8 mouse cellular contexts compared by ENCODE assay signal in genomic region chr19:34666127-34666526, GRCm38 (mm10). TPM values are rescaled to one million over a fixed set of nuclear protein-coding genes. Genes with fewer than 3 reads are reported as not detected.
DNase-seq lines count a peak whose midpoint lies in the region; ATAC-seq and TF ChIP-seq lines count a peak whose summit lies in the region.

No protein-coding gene starts in this region.

- intact Hi-C loops in gastrocnemius, adult 2 months (cut with DNase I) = loop anchor here (1.0 to 10.0 kb wide), 2 partner anchors 107 to 219 kb away; no protein-coding TSS in a partner anchor

- H3K4me1 ChIP-seq in forebrain, embryonic 10.5 days = peaks cover 6% of the 10 kb centered on the region
- no peaks in the 10 kb centered on the region for H3K4me1 ChIP-seq in forebrain, embryonic 15.5 days
- no peaks in the 10 kb centered on the region for H3K4me1 ChIP-seq in cerebellum, adult 2 months (ENCODE audit: control insufficient read depth, insufficient read depth, low read length)

- no peak overlapping the region for H3K9ac ChIP-seq in forebrain, embryonic 15.5 days (replicated peaks)

- no peaks in the 10 kb centered on the region for H3K36me3 ChIP-seq in forebrain, embryonic 10.5 days (replicated peaks)
- no peaks in the 10 kb centered on the region for H3K36me3 ChIP-seq in forebrain, embryonic 15.5 days

- 2% methylated on average over 5 of the region's 5 CpGs for WGBS in forebrain, embryonic 10.5 days
- WGBS in forebrain, embryonic 15.5 days = 0% methylated on average over 5 of the region's 5 CpGs
- 3% methylated on average over 5 of the region's 5 CpGs for WGBS in cerebellum, adult 2 months

- ATAC-seq in forebrain, embryonic 15.5 days (replicated peaks) = no peak

- TF ChIP-seq POLR2A in cerebellum, adult 2 months (IDR thresholded peaks at IDR 0.05; ENCODE audit: borderline replicate concordance, insufficient read depth, low read length) = no peak

- H3K27me3 ChIP-seq in forebrain, embryonic 10.5 days (ENCODE audit: poor library complexity, severe bottlenecking) = no peaks in the 10 kb centered on the region
- H3K27me3 ChIP-seq in forebrain, embryonic 15.5 days = no peaks in the 10 kb centered on the region
- H3K27me3 ChIP-seq in cerebellum, adult 2 months (ENCODE audit: control insufficient read depth, insufficient read depth, low read length) = no peaks in the 10 kb centered on the region

- H3K27ac ChIP-seq in forebrain, embryonic 10.5 days = no peak overlapping the region
- H3K27ac ChIP-seq in forebrain, embryonic 15.5 days (replicated peaks) = no peak overlapping the region
- no peak overlapping the region for H3K27ac ChIP-seq in cerebellum, adult 2 months (ENCODE audit: insufficient read depth, low read length)
- no peak overlapping the region for H3K27ac ChIP-seq in gastrocnemius, adult 2 months
- no peak overlapping the region for H3K27ac ChIP-seq in layer of hippocampus, adult 2 months

- H3K4me3 ChIP-seq in forebrain, embryonic 10.5 days = no peak overlapping the region
- no peak overlapping the region for H3K4me3 ChIP-seq in forebrain, embryonic 15.5 days
- H3K4me3 ChIP-seq in cerebellum, adult 2 months (replicated peaks; ENCODE audit: insufficient read depth, low read depth, low read length) = no peak overlapping the region
- no peak overlapping the region for H3K4me3 ChIP-seq in gastrocnemius, adult 2 months
- H3K4me3 ChIP-seq in layer of hippocampus, adult 2 months = no peak overlapping the region

- no peaks in the 10 kb centered on the region for H3K9me3 ChIP-seq in forebrain, embryonic 10.5 days
- no peaks in the 10 kb centered on the region for H3K9me3 ChIP-seq in forebrain, embryonic 15.5 days

- peak; percentile 48 for DNase-seq in forebrain, embryonic 10.5 days (ENCODE audit: extremely low spot score, low spot score)
- peak; percentile 62 for DNase-seq in MN1 (ENCODE audit: low spot score)
- DNase-seq in cerebellum, adult 2 months = peak; percentile 54 to 61
- peak; percentile 65 for DNase-seq in gastrocnemius, adult 2 months
- peak; percentile 35 to 59 for DNase-seq in layer of hippocampus, adult 2 months (ENCODE audit: low spot score in 2 of 2)
- peak; percentile 48 to 70 for DNase-seq in lung, postnatal 4 days
- DNase-seq in spleen, adult 18-20 months = peak; percentile 7 to 68

- no peak overlapping the region for H3K4me2 ChIP-seq in forebrain, embryonic 15.5 days (replicated peaks)

- peak; percentile 94 for TF ChIP-seq CTCF in cerebellum, adult 2 months (IDR thresholded peaks at IDR 0.05; ENCODE audit: borderline replicate concordance, insufficient read depth, low read depth, low read length)
- peak; percentile 92 for TF ChIP-seq CTCF in gastrocnemius, adult 2 months (IDR thresholded peaks at IDR 0.05)
- peak; percentile 97 for TF ChIP-seq CTCF in layer of hippocampus, adult 2 months (conservative IDR thresholded peaks at IDR 0.05)

RNA-seq across cellular contexts. Expression of gene Ifit1, which starts 25.5 kb away (rescaled TPM):
- 0.11 TPM in 1 of 2 replicates, not detected in the other for polyA plus RNA-seq in forebrain, embryonic 10.5 days (2016; fragmentation: Nextera tagmentation; extraction: Ambion mirVana)
- polyA plus RNA-seq in forebrain, embryonic 15.5 days (2015; fragmentation: Nextera tagmentation; extraction: Ambion mirVana) = 0.13 and 0.18 TPM in 2 replicates
- polyA plus RNA-seq in cerebellum, adult 2 months (2012; rRNA removed) = 2.3 and 2.9 TPM in 2 replicates
- total RNA-seq in gastrocnemius, adult 2 months (2021) = under 1 TPM; 0.33 to 0.47 TPM
- total RNA-seq in layer of hippocampus, adult 2 months (2021) = 1 to 10 TPM in 1 of 2 experiments, under 1 TPM in 1; 0.59 to 1.2 TPM

RNA-seq across cellular contexts. Expression of gene Ifit1bl2, which starts 25.6 kb away (rescaled TPM):
- polyA plus RNA-seq in forebrain, embryonic 10.5 days (2016; fragmentation: Nextera tagmentation; extraction: Ambion mirVana) = not detected in 2 replicates
- 0.11 and 0.20 TPM in 2 replicates for polyA plus RNA-seq in forebrain, embryonic 15.5 days (2015; fragmentation: Nextera tagmentation; extraction: Ambion mirVana)
- polyA plus RNA-seq in cerebellum, adult 2 months (2012; rRNA removed) = 0.16 and 0.20 TPM in 2 replicates
- under 1 TPM in 1 of 2 experiments, not detected in 1; 0.11 TPM for total RNA-seq in gastrocnemius, adult 2 months (2021)
- total RNA-seq in layer of hippocampus, adult 2 months (2021) = under 1 TPM; 0.27 to 0.38 TPM

RNA-seq across cellular contexts. Expression of gene Ifit3b, which starts 58.4 kb away (rescaled TPM):
- polyA plus RNA-seq in forebrain, embryonic 10.5 days (2016; fragmentation: Nextera tagmentation; extraction: Ambion mirVana) = not detected in 2 replicates
- polyA plus RNA-seq in forebrain, embryonic 15.5 days (2015; fragmentation: Nextera tagmentation; extraction: Ambion mirVana) = 0.13 and 0.20 TPM in 2 replicates
- polyA plus RNA-seq in cerebellum, adult 2 months (2012; rRNA removed) = 5.5 and 5.8 TPM in 2 replicates
- total RNA-seq in gastrocnemius, adult 2 months (2021) = under 1 TPM; 0.56 to 0.95 TPM
- total RNA-seq in layer of hippocampus, adult 2 months (2021) = 1 to 10 TPM; 1.0 to 1.7 TPM
